Mouse (Mus musculus) megakaryocyte, embryonic 14.5 days (primary cell): ENCODE measurements around the gene Nrxn1.

ENCODE experiments used
- FLI1 ChIP-seq: IDR thresholded peaks from 2 replicates; pipeline ENCODE4 v1.6.1; 2012; ENCODE audit warnings: low read length, inconsistent platforms, mixed read lengths
- GATA1 ChIP-seq: IDR thresholded peaks from 3 replicates; pipeline ENCODE4 v1.6.1; 2012; ENCODE audit warnings: mixed read lengths, low read length, inconsistent platforms, borderline replicate concordance

DNA sequence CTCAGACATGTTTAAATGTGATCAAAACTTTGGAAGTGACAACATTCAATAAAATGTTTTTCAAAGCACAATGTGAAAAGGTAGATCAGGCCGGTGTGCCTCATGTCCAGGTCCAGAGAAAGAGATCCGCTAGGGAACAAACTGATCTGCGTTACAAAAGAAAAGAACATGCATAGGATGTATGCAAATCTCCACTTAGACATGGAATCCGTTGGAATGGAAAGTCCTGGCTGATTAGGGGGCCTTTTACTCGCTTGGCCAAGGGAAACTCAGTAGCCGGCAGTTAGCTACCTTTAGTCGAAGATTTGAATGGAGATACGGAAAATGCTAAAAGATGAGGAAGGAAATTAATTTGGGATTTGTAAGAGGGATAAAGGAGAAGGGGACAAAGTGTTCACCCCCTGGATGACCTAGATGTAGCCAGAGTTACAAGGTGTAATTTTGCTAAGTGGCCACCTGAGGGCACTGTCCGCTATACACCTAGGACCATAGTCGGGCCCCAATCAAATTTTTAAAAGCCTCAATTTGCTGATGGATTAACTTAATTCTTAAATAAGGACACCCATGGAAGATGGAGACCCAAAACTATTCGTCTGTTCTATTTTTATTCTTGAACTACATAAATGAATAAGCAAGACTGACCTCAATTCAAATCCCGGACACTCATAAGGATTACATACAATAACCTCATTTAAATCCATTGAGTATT, 508.9 kb downstream of the Nrxn1 start:
- no peak for TF ChIP-seq GATA1
- no peak for TF ChIP-seq FLI1
